Mouse (Mus musculus): ENCODE data around the gene Prss29. TPM values are rescaled to one million over a fixed set of nuclear protein-coding genes. Genes with fewer than 3 reads are reported as not detected.

Gene Prss29
- not detected in 2 replicates for polyA plus RNA-seq (2015; fragmentation: Nextera tagmentation; extraction: Ambion mirVana)

DNA sequence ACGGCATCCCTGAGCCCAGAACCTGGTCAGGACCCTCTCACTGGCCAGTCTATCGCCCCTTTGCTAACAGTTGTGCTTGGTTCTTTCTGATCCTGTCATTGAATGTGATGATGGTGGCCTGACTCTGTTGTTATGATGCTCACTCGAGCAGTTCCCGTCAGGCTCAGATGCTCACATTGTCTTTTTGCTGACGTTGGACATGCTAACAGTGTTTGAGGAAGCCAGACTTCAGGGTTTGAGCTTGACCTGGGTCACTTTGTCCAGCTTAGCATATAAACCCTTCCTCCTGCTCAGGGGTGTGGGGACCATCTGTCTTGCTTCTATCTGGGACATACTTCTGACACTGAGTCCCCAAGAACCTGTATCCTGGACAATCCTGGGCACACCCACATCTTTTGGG, at the start of gene Prss29:
Prss29 (plus strand) TSS at position 301 of the 400 bp plus-strand sequence.
- no peaks in the 10 kb centered on the region for H3K36me3 ChIP-seq
- H3K27ac ChIP-seq, result no peak within 1 kb of the TSS
- WGBS, result 72% methylated on average over 5 of the region's 5 CpGs
- peaks cover 4% of the 10 kb centered on the region; the same call in 1 of the 2 replicates for H3K27me3 ChIP-seq
- H3K4me1 ChIP-seq, result no peaks in the 10 kb centered on the region
- H3K4me2 ChIP-seq, result no peak within 1 kb of the TSS
- H3K9ac ChIP-seq, result no peak within 1 kb of the TSS
- H3K4me3 ChIP-seq, result no peak within 1 kb of the TSS
- no peaks in the 10 kb centered on the region for H3K9me3 ChIP-seq
- ATAC-seq (ENCODE audit: insufficient number of reproducible peaks, insufficient read depth, low FRiP score, low TSS enrichment, low read depth), result no peak

DNA sequence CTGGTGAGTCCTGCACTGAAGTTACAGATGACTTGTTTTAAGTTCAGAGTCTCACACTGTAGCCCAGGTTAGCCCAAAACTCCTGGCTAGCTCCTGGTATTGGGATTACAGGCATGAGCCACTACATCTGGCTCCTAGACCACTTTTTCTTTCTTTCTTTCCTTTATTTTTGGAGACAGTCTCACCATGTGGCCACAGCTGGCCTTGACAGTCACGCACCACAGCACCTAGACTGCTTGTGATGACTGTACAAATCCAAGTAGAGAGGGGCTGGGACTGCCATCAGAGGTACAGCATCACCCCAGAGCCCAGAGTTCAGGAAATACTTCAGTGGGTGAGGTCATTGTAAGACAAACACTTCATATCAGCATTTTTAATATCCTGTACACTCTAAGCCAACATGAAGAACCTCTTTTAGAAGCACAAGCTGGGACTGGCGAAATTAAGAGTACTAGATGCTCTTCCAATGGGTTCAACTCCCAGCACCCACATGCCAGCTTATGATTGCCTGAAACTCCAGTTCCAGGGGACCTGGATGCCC, 47.6 kb upstream of the Prss29 start:
- Histone ChIP-seq H3K4me3 (peak overlapping the region; percentile 98), H3K27ac (no peak overlapping the region), H3K36me3 (peaks cover 47% of the 10 kb centered on the region), H3K27me3 (no peaks in the 10 kb centered on the region), H3K4me2 (peak overlapping the region; percentile 96), H3K4me1 (peaks cover 34% of the 10 kb centered on the region), H3K9me3 (no peaks in the 10 kb centered on the region), H3K9ac (peak overlapping the region; percentile 97)
- ATAC-seq (ENCODE audit: insufficient number of reproducible peaks, insufficient read depth, low FRiP score, low TSS enrichment, low read depth), result no peak
- WGBS, result 90% methylated on average over 2 of the region's 2 CpGs

DNA sequence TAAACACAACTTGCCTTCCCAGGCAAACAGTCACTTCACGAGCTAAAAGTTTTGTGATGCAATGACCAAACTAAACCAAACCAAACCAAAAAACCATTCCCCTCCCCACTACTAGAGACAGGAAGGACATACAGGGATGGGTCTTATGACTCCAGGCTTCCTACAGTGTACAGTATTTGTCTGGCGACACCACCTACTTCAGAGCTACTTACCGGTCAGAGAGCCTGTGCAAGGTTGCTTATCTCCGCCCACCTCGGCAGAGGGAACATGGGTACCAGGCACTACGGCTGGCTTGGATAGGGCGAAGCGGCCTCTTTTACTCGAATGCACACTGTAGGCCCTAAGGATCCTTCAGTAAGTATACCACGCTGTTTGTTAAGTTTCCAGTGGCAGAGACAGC, 46.1 kb upstream of the Prss29 start:
- H3K9ac ChIP-seq, result peak overlapping the region; percentile 97
- peak overlapping the region; percentile 98 for H3K4me3 ChIP-seq
- WGBS, result under 1% methylated on average over 10 of the region's 10 CpGs
- no peak for ATAC-seq (ENCODE audit: insufficient number of reproducible peaks, insufficient read depth, low FRiP score, low TSS enrichment, low read depth)
- no peaks in the 10 kb centered on the region for H3K9me3 ChIP-seq
- no peaks in the 10 kb centered on the region for H3K27me3 ChIP-seq
- peak overlapping the region; percentile 96 for H3K4me2 ChIP-seq
- peaks cover 34% of the 10 kb centered on the region for H3K4me1 ChIP-seq
- H3K36me3 ChIP-seq, result peaks cover 32% of the 10 kb centered on the region
- H3K27ac ChIP-seq, result peak overlapping the region; percentile 98

- ATAC-seq (ENCODE audit: insufficient number of reproducible peaks, insufficient read depth, low FRiP score, low TSS enrichment, low read depth), result peak; percentile 93
- Histone ChIP-seq H3K9me3 (no peaks in the 10 kb centered on the region), H3K4me2 (peak overlapping the region; percentile 96), H3K36me3 (peaks cover 24% of the 10 kb centered on the region), H3K4me1 (peaks cover 34% of the 10 kb centered on the region), H3K27ac (peak overlapping the region; percentile 98), H3K9ac (peak overlapping the region; percentile 97), H3K4me3 (peak overlapping the region; percentile 98), H3K27me3 (no peaks in the 10 kb centered on the region)
- WGBS, result under 1% methylated on average over 89 of the region's 92 CpGs
Observed at GRCm38 (mm10) chr17:25272951-25273705, 45.3 kb upstream of the Prss29 start.

DNA sequence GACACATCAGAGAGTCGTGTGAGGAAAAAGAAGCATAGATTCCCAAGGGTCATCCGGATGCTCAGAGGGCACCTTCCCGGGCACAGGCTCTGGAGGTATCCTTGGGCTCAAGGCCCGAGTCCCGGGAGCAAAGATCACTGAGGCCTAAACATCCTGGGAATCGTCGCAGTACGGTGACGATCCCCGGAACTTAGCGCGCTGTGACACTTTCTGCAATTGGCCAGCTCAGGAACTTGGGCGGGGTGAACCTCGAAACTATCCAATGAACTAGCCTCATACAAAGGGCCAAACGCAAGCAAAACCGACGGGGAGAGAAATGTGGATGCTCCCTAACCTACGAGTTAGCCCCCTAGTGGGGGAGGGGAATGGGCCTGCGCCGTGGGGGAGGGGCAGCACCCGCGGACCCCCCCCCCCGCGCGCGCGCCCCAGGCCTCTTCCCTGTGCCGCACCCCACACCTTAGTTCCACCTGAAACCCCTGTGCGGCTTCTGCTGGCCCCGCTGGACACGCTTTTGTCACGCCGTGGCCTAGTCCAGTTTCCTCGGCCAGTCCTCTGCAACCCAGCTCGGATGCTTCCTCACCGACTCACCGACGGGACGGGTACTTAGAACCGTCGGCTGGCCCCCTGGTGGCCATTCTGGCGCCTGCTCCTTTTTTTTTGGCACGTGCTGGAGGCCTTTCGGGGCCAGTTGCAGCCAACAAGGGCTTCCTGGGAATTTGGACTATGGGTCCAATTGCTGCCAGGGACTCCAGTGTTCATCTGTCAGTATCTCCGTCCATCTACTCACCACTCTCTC, 44.5 kb upstream of the Prss29 start:
- H3K9me3 ChIP-seq, result no peaks in the 10 kb centered on the region
- H3K36me3 ChIP-seq, result peaks cover 17% of the 10 kb centered on the region
- peak; percentile 85 for ATAC-seq (ENCODE audit: insufficient number of reproducible peaks, insufficient read depth, low FRiP score, low TSS enrichment, low read depth)
- H3K9ac ChIP-seq, result peak overlapping the region; percentile 97
- H3K4me3 ChIP-seq, result peak overlapping the region; percentile 98
- no peaks in the 10 kb centered on the region for H3K27me3 ChIP-seq
- under 1% methylated on average over 39 of the region's 45 CpGs for WGBS
- H3K4me1 ChIP-seq, result peaks cover 34% of the 10 kb centered on the region
- H3K27ac ChIP-seq, result peak overlapping the region; percentile 98
- H3K4me2 ChIP-seq, result peak overlapping the region; percentile 96

- Histone ChIP-seq H3K27ac (peak within 1 kb of the TSS; percentile 98), H3K9me3 (no peaks in the 10 kb centered on the region), H3K27me3 (no peaks in the 10 kb centered on the region), H3K36me3 (peaks cover 8% of the 10 kb centered on the region; the same call in 1 of the 2 replicates), H3K4me2 (peak within 1 kb of the TSS; percentile 96), H3K9ac (peak within 1 kb of the TSS; percentile 97), H3K4me3 (peak within 1 kb of the TSS; percentile 98), H3K4me1 (peaks cover 31% of the 10 kb centered on the region)
- ATAC-seq (ENCODE audit: insufficient number of reproducible peaks, insufficient read depth, low FRiP score, low TSS enrichment, low read depth), result no peak
- 79% methylated on average over 9 of the region's 9 CpGs for WGBS
Observed at GRCm38 (mm10) chr17:25274571-25275346, 43.7 kb upstream of the Prss29 start, which contains the start of gene Ube2i. TSS of gene Ube2i (minus strand) at chr17:25274622.

DNA sequence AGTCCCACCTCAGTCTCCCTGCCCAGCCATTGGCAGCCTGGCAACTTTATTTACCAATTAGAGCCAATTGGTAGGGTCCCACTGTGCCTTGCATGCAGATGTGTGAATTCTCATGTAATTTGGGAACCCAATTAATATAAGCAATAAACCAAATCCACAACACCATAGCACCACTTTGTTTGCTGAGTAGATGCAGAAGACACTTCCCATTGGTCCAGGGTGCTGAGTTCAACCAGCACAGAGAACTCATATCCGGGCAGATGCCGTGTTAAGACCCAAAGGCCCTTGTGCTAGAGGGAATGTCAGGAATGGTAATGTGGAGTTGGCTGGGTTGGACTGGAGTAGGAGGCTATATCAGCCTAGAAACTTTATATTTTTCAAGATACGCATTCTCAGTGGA, 42.6 kb upstream of the Prss29 start:
- ATAC-seq (ENCODE audit: insufficient number of reproducible peaks, insufficient read depth, low FRiP score, low TSS enrichment, low read depth), result no peak
- 97% methylated on average over 3 of the region's 3 CpGs for WGBS
- no peak overlapping the region for H3K4me3 ChIP-seq
- no peak overlapping the region for H3K27ac ChIP-seq
- H3K4me1 ChIP-seq, result peaks cover 20% of the 10 kb centered on the region
- H3K27me3 ChIP-seq, result no peaks in the 10 kb centered on the region
- H3K9ac ChIP-seq, result no peak overlapping the region
- H3K9me3 ChIP-seq, result no peaks in the 10 kb centered on the region
- no peak overlapping the region for H3K4me2 ChIP-seq
- H3K36me3 ChIP-seq, result no peaks in the 10 kb centered on the region

DNA sequence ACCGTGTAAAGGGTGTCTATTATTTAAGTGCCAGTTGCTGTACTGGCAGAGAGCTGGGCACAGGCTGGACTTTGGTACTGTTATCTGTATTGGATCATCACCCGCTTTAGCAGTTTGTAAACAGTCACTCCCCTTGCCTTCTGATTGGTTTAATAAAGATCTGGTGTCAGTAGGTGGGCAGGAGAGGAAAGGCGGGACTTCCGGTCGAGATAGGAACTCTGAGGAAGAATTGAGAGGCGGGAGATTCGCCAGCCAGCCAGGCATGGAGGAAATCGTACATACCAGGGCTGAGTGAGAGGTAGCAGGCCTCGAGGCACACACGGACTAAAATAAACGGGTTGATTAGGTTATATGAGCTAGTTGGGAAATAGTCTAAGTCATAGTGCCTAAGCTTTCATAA, 36.3 kb upstream of the Prss29 start:
- H3K4me2 ChIP-seq, result no peak overlapping the region
- H3K9ac ChIP-seq, result no peak overlapping the region
- H3K9me3 ChIP-seq, result no peaks in the 10 kb centered on the region
- WGBS, result 35% methylated on average over 11 of the region's 11 CpGs
- no peaks in the 10 kb centered on the region for H3K27me3 ChIP-seq
- H3K4me1 ChIP-seq, result no peaks in the 10 kb centered on the region
- H3K36me3 ChIP-seq, result no peaks in the 10 kb centered on the region
- no peak for ATAC-seq (ENCODE audit: insufficient number of reproducible peaks, insufficient read depth, low FRiP score, low TSS enrichment, low read depth)
- H3K4me3 ChIP-seq, result no peak overlapping the region
- no peak overlapping the region for H3K27ac ChIP-seq

- whole genome bisulfite sequencing, result 17% methylated on average over 3 of the region's 3 CpGs
- Histone ChIP-seq H3K27ac (no peak overlapping the region), H3K9me3 (no peaks in the 10 kb centered on the region), H3K9ac (no peak overlapping the region), H3K36me3 (no peaks in the 10 kb centered on the region), H3K27me3 (no peaks in the 10 kb centered on the region), H3K4me1 (no peaks in the 10 kb centered on the region), H3K4me2 (no peak overlapping the region), H3K4me3 (no peak overlapping the region)
- no peak for ATAC-seq (ENCODE audit: insufficient number of reproducible peaks, insufficient read depth, low FRiP score, low TSS enrichment, low read depth)
Observed at GRCm38 (mm10) chr17:25285033-25285432, 33.4 kb upstream of the Prss29 start.

- 21% methylated on average over 4 of the region's 4 CpGs for WGBS
- H3K4me3 ChIP-seq, result no peak overlapping the region
Observed at GRCm38 (mm10) chr17:25288842-25289241, 29.6 kb upstream of the Prss29 start.

GRCm38 (mm10) chr17:25290411-25290810, 28.0 kb upstream of the Prss29 start:
- H3K9me3 ChIP-seq, result no peaks in the 10 kb centered on the region
- no peaks in the 10 kb centered on the region for H3K4me1 ChIP-seq
- H3K27me3 ChIP-seq, result no peaks in the 10 kb centered on the region
- no peak overlapping the region for H3K9ac ChIP-seq
- ATAC-seq (ENCODE audit: insufficient number of reproducible peaks, insufficient read depth, low FRiP score, low TSS enrichment, low read depth), result no peak
- no peaks in the 10 kb centered on the region for H3K36me3 ChIP-seq
- no peak overlapping the region for H3K4me2 ChIP-seq
- WGBS, result 19% methylated on average over 4 of the region's 4 CpGs
- H3K4me3 ChIP-seq, result no peak overlapping the region
- H3K27ac ChIP-seq, result no peak overlapping the region

More at GRCm38 (mm10) chr17:25288842-25289241, 29.6 kb upstream of the Prss29 start:
- Histone ChIP-seq H3K36me3 (no peaks in the 10 kb centered on the region), H3K27ac (no peak overlapping the region), H3K4me1 (no peaks in the 10 kb centered on the region), H3K4me2 (no peak overlapping the region), H3K9ac (no peak overlapping the region), H3K27me3 (no peaks in the 10 kb centered on the region), H3K9me3 (no peaks in the 10 kb centered on the region)
- no peak for ATAC-seq (ENCODE audit: insufficient number of reproducible peaks, insufficient read depth, low FRiP score, low TSS enrichment, low read depth)
